Mouse (Mus musculus) CH12F3 (cell line): ENCODE results near the gene Khdc3.
"Not testable (repeated sequence)": the region's sequence is repeated elsewhere in the genome, so short reads cannot be mapped to it uniquely, and the experiment has no call there.

Experiments used
- in situ Hi-C: fragments of 300-500 bp; cut with MboI; formaldehyde crosslinking; loops from 2 replicates; pipeline ENCODE4 v1.14.3; 2020; ENCODE audit warnings: low sequenced_read_pairs

Gene Khdc3

GRCm38 (mm10) chr9:73097898-73098297, 3.7 kb upstream of the Khdc3 start:
- in situ Hi-C loops, result loop anchor here (10.0 kb wide), 2 partner anchors 53 to 133 kb away; partner anchors contain the start of genes Pigb and Rab27a

GRCm38 (mm10) chr9:73102181-73102580, 545 bp downstream of the Khdc3 start, which contains the start of gene Gm20509:
Gene Gm20509 (plus strand): TSS chr9:73102470.
- in situ Hi-C loops, result no loop called here

- in situ Hi-C loops, result no loop called here
These were observed 1.7 kb downstream of the Khdc3 start for GRCm38 (mm10) chr9:73103159-73103879.

- in situ Hi-C loops, result no loop called here
These were observed 2.2 kb downstream of the Khdc3 start for GRCm38 (mm10) chr9:73103880-73104198.

GRCm38 (mm10) chr9:73105141-73105540, 3.5 kb downstream of the Khdc3 start:
- in situ Hi-C loops, result no loop called here

GRCm38 (mm10) chr9:73105771-73106170, 4.1 kb downstream of the Khdc3 start:
- in situ Hi-C loops, result no loop called here

- in situ Hi-C loops, result no loop called here
These were observed 11.6 kb downstream of the Khdc3 start, which contains the start of gene Rsl24d1 for GRCm38 (mm10) chr9:73112919-73113906. Gene Rsl24d1 (plus strand): TSS chr9:73113426.

- in situ Hi-C loops, result not testable (repeated sequence)
These were observed 15.1 kb downstream of the Khdc3 start for GRCm38 (mm10) chr9:73116704-73117103.

GRCm38 (mm10) chr9:73118012-73118411, 16.4 kb downstream of the Khdc3 start:
- in situ Hi-C loops, result no loop called here

- in situ Hi-C loops, result no loop called here
These were observed 20.1 kb downstream of the Khdc3 start for GRCm38 (mm10) chr9:73121735-73122134.

GRCm38 (mm10) chr9:73125043-73125570, 23.5 kb downstream of the Khdc3 start:
- in situ Hi-C loops, result no loop called here

- in situ Hi-C loops, result no loop called here
These were observed 25.8 kb downstream of the Khdc3 start for GRCm38 (mm10) chr9:73127457-73127856.

- in situ Hi-C loops, result no loop called here
These were observed 28.2 kb downstream of the Khdc3 start for GRCm38 (mm10) chr9:73129875-73130274.

GRCm38 (mm10) chr9:73130529-73130928, 28.9 kb downstream of the Khdc3 start:
- in situ Hi-C loops, result no loop called here

GRCm38 (mm10) chr9:73137341-73137886, 35.8 kb downstream of the Khdc3 start:
- in situ Hi-C loops, result no loop called here
